Mouse (Mus musculus): ENCODE data around the gene Map4k1.

DNA sequence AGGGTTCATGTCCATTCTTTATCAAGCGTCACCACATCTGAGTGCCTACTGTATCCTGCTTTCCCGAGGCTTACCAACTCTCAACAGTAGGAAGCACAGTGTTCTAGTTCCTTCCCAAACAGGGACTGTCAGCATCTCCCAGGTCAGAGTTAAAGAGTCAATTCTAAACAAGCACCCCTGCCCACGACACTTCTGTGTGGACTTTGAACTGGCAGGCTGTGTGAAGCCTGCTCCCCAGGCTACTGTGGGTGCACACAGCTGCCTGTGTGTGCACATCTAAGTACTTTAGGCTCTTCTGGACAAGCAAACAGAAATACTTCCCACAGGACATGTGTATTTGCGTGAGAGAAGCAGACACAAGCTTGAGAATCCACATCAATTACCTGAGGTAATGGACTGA is 40.3 kb upstream of the Map4k1 start:
- TF ChIP-seq GATA1 (IDR thresholded peaks at IDR 0.05; ENCODE audit: borderline replicate concordance, low read length) (no peak), FLI1 (IDR thresholded peaks at IDR 0.05; ENCODE audit: low read length) (no peak)

All from megakaryocyte, embryonic 14.5 days (primary cell).